Mouse (Mus musculus): ENCODE results near the gene Slc6a16.
"Not testable (repeated sequence)": the region's sequence is repeated elsewhere in the genome, so short reads cannot be mapped to it uniquely, and the experiment has no call there.

Gene Slc6a16

DNA sequence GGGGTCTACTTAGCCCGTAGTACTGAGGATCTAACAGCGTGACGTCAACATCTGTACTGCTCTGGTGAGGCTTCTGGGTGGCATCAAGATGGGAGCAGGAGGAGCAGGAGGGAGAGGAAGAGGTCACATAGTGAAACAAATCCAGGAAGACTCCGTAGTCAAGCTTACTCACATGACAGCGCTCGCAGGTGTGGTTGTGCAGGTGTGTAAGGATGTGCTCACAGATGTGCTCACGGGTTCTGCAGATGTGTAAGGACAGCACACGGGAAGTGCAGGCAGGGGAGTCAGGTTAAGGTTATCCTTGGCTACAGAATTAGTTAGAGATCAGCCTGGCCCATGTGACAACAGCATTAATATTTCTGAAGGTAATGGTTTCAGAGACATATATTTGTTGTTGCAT is 12.9 kb downstream of the Slc6a16 start:
- no peak for DNase-seq (ENCODE audit: low read depth, low spot score)

DNA sequence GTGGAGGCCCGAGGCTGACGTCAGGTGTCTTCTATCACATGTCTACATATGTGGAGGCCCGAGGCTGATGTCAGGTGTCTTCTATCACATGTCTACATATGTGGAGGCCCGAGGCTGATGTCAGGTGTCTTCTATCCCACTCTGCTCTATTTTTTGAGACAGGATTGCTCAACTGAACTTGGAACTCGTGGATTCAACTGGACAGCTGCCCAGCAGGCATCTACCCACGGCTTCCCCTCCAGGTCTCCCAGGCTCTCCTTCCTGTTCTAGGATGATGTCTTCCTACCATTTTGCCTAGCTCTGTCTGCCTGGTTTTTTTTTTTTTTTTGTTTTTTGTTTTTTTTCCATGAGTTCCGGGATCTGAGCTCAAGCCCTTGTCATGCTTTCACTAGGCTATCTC is 14.9 kb downstream of the Slc6a16 start:
- not testable (repeated sequence) for DNase-seq (ENCODE audit: low read depth, low spot score)

DNA sequence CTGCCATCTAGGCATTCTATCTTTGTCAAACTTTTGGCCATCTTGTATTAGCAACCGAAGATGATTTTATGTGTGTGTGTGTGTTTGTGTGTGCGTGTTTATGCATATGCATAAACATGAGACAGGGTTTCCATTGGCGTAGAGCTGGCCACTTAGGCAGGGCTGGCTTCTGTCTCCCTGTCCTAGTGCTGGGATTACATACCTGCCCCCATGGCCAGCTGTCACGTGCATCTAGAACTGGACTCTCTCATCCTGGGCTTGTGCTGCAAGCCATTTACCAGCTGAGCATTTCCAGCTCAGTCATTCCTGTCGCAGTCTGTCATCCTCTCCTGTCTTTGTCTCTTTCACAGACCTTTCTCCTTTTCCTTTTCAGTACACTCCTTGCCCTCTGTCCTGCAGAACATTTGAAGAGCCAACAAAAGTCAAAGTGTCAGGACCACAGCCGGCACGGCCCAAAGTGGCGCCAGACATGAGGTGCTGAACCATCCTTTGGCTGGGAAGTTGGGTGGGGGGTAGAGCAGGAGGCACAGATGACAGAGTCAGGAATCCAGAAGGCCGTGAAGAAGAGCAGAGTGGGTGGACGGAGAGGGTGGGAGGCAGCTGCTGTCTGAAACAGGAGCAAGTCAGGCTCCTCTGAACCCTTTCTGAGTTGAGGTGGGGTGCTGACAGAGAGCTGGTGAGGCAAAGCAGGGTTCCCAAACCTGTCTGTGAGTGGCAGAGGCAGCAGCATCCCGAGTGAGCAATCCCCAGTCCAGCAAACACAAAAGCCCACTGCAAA is 16.4 kb downstream of the Slc6a16 start:
- DNase-seq (ENCODE audit: low read depth, low spot score) = peak; percentile 82

DNA sequence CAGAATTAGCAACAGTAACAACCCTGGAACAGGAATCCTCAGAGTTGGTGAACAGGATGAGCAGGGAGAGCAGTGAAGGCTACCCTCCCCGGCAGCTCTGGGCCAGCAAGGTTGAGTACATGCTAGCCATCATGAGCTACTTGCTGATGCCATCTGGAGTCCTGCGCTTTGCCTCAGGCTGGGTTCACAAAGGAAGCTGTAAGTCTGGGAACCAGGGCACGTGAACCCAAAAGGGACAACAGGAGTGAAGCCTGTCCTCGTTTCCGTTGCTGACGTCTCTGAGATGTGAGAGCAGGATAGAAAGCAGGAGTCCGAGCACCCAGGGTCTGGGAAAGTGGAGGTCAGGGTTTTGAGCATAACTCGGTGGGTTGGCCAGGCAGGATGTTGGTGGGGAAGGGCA is 18.4 kb downstream of the Slc6a16 start:
- no peak for DNase-seq (ENCODE audit: low read depth, low spot score)

DNA sequence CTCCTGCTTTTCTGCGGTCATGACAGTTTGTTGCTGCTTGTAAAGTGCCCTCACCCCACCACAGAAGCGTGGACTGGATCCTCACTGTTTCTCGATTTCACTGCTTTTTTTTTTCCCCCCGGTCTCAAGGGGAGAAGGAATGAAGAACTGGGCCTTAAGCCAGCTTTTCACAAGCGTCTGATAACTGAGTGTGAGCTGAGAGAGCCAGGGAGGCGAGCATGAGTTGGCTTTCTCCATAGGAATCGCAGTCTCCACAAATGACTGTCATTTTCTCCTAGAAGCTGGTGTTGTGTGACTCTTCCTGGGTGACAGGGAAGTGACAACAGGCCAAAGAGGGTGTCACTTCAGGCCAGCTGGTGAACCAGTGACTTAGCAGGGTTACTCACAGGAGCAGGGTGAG is 21.4 kb downstream of the Slc6a16 start:
- peak; percentile 32 for DNase-seq (ENCODE audit: low read depth, low spot score)

DNA sequence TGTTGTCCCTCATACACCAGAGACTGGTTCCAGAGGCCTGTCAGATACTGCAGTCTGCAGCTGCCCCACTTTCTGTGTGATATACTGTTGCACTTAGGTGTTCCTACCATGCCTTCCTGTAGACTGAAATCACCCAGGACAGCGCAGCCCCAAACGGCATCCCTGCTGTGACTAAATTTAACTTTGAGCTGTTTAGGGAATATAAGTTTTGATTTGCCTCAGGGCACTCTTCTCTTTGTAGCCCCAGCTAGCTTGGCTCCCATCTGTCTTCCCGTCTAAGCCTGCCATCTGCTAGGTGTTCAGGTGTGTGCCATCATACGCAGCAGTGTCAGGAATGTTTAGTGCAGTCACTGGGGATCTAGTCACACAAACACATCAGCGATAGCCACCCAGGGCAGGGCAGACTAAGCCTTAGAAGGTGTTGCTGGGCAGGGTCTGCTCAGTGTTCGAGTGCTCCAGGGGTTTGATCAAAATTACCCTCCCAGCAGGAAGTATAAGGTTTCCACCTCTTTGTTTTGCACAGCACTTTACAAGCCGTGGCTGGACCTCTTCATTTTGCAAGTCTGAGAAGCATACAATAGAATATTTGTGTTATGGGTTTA is 22.2 kb downstream of the Slc6a16 start:
- peak; percentile 53 for DNase-seq (ENCODE audit: low read depth, low spot score)

DNA sequence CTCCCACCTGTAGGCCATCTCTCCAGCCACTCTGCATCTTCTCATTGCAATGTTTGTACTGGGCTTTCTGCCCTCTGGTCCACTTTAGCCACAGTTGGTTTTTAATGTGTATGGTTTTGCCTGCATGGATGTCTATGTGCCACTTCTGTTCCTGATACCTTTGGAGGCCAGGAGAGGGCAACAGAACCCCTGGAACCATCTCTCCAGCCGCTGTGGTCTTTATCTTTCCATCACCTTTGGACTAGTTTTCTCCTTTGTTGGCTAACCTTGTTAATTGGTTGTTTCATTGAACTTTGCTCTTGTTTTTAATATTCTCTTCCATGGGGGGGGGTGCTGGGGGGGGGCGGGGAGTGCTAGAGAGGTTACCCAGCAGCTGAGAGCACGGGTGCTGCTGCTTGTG is 23.5 kb downstream of the Slc6a16 start:
- DNase-seq (ENCODE audit: low read depth, low spot score) = no peak

DNA sequence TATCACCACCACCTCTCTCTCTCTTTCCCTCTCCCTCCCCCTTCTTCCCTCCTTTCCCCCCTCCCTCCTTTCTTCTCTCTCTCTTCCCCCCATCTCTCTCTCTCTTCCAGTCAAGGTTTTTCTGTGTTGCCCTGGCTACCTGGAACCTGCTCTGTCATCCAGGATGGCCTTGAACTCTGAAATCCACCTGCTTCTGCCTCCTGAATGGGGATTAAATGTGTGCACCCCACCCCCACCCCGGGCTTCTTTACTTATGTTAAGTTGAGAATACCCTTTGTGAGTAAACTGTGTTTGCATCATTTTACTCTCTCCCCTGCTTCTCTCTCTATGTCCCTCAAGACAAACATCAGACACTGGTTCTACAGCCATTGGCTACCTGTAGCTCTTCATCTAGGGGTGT is 24.6 kb downstream of the Slc6a16 start:
- no peak for DNase-seq (ENCODE audit: low read depth, low spot score)

DNA sequence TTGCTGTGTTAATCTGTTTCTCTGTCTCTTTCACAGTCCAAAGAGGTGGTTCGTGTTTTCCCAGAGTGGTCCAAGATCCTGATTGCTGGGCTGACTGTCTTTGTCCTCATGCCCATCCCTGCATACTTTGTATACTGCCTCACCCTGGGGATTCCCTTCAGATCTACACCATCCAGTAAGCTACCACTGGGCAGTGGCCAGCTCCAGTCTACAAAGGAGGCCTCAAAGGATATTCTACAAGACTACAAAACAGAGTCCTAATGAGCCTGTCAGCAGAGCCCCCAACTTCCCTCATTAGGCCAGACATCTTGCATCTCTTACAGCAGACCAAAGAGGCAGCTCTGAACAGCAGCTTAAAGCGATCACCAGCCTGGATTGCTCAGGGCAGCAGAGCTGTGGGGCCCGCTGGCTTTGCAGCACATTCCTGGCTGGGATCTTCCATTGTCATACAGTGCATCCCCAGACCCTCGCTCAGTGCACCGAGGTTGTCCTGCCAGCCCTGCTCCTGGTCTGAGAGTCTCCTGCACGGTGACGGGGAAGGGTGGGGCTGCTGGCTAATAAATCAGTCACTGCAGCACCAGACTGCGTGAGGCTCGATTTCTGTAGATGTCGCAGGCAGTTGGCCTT is 32.0 kb downstream of the Slc6a16 start:
- DNase-seq (ENCODE audit: low read depth, low spot score) = no peak

DNA sequence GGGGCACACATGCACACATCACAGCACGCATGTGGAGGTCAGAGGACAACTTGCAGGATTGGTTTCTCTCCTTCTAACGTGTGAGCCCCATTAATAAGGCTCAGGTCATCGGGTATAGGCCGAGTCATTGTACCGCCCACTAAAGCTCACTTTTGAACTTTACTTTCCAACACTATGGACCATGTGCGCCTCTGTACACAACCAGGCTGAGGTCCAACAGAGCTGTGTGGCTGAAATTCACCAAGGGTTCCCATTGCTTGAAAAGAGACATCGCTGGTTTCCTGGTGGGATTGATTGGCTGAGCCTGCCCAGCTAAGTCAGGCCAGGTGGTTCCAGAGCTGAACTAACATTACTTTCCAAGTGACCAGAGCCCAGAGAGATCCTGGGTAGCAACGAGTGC is 32.8 kb downstream of the Slc6a16 start:
- DNase-seq (ENCODE audit: low read depth, low spot score) = no peak

DNA sequence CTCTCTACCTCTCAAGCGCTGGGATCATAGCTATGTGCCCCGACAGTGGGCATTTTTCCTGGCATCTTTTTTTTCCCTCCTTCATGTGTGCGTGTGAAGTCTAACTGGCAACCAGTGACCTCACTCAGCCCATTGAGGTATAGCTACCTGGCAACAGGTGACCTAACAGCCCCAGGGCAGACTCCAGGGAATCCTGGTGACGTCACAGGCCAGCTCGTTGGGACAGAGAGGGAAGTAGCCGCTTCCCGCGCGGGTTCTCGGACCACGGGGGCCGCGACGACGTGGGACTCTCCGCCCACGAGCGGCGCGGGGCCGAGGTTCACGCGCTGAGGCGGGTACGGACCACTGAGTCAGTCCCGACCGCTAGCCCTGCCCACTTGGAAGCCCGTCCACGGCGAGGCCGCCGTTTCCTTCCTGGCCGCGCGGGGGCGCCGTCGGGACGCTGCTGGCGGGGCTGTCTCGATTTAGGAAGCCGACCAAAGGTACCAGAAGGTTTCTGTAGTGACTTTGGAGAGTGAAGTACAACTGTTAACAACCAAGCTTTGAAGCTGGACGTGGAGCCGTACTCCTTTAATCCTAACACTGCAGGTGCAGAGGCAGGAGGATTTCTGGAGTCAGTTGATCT is 36.4 kb downstream of the Slc6a16 start, which contains the start of gene Slc6a21:
TSS of gene Slc6a21 (plus strand) at position 378 of the 625 bp plus-strand sequence.
- peak; percentile 58 for DNase-seq (ENCODE audit: low read depth, low spot score)

DNA sequence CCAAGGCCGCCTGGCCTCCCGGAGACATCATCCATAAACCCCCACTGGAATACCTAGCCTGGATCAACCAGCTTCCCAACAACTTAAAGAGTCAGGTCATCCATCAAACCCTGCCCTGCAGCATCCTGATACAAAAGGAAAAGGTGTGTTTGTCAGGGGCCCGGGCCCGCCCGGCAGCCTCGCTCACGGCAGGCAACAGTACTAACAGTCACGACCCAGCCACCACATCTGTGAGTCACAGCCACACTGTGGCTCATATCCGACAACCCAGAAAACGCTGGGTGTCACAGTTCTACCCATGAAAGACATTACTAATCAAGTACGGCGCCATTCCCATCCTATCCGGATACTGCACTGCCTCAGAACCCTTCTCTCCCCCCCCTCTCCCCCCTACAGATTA is 45.6 kb downstream of the Slc6a16 start:
- DNase-seq (ENCODE audit: low read depth, low spot score) = peak; percentile 27

DNA sequence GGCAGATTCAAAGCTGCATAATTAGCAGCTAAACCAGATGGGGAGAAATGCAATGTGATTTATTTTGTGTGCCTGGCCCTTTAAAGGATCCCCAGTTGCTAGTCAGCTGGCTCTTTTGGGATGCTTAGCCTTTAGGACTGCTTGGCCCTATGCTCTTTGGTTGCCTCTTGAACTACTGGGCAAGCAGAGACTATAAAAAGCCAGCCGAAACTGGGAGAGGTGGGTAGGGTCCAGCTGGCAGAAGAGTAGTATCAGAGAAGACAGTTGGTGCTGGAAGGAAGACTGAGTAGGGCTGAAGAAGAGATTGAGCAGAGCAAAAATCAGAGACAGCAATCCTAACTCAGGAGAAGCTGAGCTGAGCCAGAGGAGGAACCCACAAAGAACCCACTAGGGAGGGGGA is 55.7 kb downstream of the Slc6a16 start:
- DNase-seq (ENCODE audit: low read depth, low spot score) = no peak

DNA sequence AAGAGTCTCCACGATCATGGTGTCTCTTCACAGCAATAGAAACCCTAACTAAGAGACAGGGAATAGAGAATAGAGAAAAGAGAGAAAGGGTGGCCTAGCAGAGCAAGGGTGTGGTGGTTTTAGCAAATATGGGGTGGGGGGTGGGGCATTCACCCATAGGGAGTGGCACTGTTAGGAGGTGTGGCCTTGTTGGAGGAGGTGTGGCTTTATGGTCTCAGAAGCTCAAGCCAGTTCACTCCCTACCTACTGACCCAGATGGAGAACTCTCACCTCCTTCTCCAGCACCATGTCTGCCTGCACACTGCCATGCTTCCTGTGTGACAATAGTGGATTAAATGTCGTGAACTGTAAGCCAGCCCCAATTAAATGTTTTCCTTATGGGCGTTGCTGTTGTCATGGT is 56.7 kb downstream of the Slc6a16 start:
- DNase-seq (ENCODE audit: low read depth, low spot score) = no peak

DNA sequence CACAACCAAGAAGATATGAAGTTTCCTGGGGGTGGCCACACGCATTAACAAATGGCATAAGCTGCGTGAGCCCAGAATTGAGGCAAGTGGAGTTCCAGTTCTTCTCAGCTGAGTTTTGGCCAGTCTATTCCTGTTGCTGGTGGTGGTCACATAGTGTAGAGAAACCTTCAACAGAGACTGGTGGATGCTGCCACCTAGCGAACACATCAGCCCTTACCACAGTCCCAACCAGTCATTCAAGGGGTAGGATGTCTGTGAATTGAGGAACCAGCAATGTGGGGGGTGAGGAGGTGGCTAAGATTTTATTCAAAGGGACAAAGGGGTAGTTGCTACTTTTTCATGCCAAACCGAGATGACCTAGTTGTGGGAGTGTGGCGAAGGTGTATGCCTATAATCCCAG is 58.9 kb downstream of the Slc6a16 start:
- DNase-seq (ENCODE audit: low read depth, low spot score) = peak; percentile 90

DNA sequence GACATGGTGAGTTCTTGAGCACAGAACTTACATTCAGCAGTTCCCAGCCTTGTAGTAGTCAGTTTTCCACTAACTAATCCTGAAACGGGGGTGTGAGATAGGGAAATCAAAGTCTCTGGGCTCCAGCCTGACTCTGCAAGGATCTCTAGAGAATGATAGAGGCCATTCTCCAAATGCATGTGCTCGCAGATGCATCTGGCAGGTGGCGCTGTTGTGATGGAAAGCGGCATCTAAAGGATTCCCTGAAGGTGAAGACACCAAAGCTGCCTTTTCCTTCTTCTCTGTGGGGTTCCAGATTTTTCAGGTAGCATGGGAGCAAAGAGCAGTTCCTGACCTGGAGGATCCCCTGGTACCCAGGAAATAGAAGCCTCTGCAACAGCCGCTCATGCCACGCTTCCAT is 59.4 kb downstream of the Slc6a16 start:
- peak; percentile 88 for DNase-seq (ENCODE audit: low read depth, low spot score)

DNA sequence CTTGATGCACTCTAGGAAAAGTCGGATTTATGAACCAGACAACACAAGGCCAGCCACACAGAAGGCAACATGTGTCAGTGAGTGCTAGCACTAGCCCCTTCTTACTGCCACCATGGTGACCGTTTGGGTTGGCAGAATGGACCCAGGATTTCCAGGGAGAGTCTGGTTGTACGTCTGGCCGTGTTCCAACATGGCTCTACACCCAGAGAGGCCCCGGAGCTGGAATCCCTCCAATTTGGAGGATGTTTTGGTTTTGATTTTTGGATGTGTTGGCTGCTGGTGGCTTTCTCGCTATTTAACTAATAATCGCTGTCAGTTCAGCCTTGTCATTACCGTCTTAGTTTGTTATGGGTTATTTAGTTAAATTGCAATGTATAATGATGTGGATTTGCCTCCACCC is 61.7 kb downstream of the Slc6a16 start:
- no peak for DNase-seq (ENCODE audit: low read depth, low spot score)

DNA sequence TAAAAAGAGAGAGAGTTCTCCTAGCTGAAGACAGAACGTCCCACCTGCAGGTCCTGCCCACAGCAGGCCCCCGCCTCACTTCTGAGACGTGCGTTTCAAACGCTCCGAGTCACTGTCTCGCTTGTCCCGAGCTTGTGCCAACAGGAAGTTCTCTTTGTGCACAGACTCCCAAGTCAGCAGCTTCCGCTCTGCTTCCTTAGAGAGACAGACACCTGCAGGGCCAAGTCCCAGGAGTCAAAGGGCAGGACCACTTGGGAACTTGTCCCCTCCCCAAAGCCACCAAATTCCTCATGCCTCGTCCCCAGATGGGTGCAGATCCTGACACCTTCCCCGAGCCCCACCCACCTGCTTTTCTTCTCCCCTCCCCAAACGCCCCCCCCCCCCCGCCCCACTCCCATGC is 64.0 kb downstream of the Slc6a16 start:
- DNase-seq (ENCODE audit: low read depth, low spot score) = peak; percentile 51

DNA sequence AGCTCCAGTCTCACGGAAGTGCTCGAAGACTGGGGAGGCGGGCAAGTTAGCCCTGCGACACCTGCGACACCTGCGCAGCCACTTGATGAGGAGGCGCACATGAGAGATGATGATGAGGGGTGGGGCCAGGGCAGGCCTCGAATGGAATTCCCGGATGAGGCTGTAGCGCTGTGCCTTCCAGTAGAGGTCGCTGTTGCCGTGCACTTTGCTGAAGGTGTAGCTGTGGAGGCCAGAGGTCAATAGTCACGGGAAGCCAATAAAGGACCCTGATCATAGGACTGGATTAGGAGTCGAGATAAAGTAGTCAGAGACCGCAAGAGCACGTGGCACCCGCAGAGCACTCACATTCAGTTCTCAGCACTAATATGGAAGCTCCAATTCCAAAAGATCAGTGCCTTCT is 64.4 kb downstream of the Slc6a16 start:
- peak; percentile 92 for DNase-seq (ENCODE audit: low read depth, low spot score)

DNA sequence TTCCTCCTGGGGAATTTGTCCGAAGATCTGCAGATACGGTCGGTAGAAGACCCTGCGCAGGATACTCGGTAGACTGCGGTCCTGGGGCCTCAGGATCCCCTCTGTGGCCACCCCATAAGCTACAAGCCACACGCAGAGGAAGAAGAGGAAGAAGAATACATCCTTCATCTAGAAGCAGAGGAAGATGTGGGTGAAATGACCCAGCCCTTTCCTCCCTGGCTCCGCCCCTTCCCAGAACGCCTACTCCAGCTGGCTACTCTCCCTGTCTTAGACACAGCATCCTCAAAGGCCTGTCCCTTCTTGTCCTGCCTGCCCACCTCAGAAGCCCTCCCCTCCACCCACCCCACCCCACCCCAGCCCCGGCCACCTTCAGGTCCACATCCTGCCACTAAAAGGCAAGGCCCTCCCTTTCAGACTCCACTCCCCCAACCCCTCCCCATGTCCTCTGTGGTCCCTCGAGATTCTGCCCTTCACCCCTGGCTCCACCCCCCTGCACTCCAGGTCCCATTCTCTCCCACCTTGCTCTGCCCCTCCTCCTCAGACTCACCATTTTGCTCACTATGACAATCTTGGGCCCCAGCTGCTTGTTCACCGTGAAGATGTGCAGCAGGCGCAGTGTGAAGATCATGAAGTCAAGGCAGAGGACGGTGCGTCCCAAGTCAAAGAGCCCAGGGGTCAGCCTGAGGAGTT is 67.8 kb downstream of the Slc6a16 start:
- DNase-seq (ENCODE audit: low read depth, low spot score) = no peak

DNA sequence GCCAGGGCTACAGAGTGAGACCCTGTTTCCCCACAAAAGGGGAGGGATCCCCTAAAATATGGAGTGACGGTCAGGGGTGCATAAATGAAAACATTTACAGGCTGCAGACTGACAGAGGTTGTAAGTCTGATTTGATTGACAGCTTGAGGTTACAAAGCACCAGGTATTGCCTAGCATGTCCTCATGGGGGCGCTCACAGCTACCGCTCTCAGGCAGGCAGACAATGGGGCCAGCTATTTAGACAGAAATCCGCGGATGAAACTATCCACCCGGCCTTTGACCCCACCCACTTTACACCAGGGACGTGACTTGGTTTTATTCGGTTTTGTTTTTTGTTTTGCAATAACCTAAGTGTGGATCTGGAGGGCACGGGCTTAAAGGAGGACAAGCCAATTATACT is 68.6 kb downstream of the Slc6a16 start:
- peak; percentile 78 for DNase-seq (ENCODE audit: low read depth, low spot score)

DNA sequence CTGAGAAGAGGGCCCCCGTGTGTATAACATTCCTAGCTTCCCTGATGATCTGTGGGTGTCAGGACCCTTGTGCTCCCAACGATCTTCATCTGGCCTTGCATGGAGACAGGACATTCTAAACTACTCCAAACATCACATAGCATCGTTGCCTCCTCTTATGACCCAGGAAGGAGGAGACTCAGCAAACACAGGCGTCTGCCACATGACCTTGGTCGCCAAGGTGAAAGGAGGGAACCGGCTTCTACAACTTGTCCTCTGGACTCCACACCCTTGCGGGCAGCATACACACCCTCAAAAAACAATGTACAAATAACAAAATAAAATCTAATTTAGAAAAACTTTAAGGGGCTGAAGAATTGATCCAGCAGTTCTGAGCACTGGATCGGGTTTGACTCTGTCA is 71.1 kb downstream of the Slc6a16 start:
- no peak for DNase-seq (ENCODE audit: low read depth, low spot score)
